Mouse (Mus musculus): ENCODE measurements around the gene Ccdc54. TPM values are rescaled to one million over a fixed set of nuclear protein-coding genes. Genes with fewer than 3 reads are reported as not detected.

Gene Ccdc54
- total RNA-seq, 2 experiments from 2014 or later: not detected

GRCm38 (mm10) chr16:50542554-50543333 lies 48.2 kb downstream of the Ccdc54 start:
- DNase-seq: no peak

Other genes starting within 250 kb of the Ccdc54 start
- gene Bbx, start 158.8 kb downstream of the Ccdc54 start, total RNA-seq (2021): 10 to 100 TPM; 25.5 to 27.5 TPM